Mouse (Mus musculus) liver, postnatal 0 days (tissue): ENCODE measurements around the gene Dgkz. TPM values are rescaled to one million over a fixed set of nuclear protein-coding genes. Genes with fewer than 3 reads are reported as not detected.

ENCODE experiments used
- ATAC-seq: fragments of 200-750 bp; cut with Nextera tagmentation; 2 replicates; pipeline ENCODE4 v1.8.0; 2017; ENCODE audit warnings: mild to moderate bottlenecking, moderate library complexity
- DNase-seq: peaks from one replicate; pipeline ENCODE4 v3.0.0-alpha.2; 2016
- H3K27ac ChIP-seq: fragments of 300-500 bp; sonication (generic); 2 replicates; pipeline ENCODE4 v1.5.1; 2014; ENCODE audit warnings: antibody characterized with exemption, moderate library complexity, mild to moderate bottlenecking, low read depth
- H3K27me3 ChIP-seq: fragments of 300-500 bp; sonication (generic); 2 replicates; pipeline ENCODE4 v1.6.1; 2014; ENCODE audit warnings: low read length, control low read depth, mixed read lengths; ENCODE audit not compliant: insufficient read depth
- H3K36me3 ChIP-seq: fragments of 300-500 bp; sonication (generic); replicated peaks from 2 replicates; pipeline ENCODE4 v1.6.1; 2014; ENCODE audit warnings: mild to moderate bottlenecking, control low read depth, low read length, moderate library complexity, mixed read lengths; ENCODE audit not compliant: insufficient read depth
- H3K4me1 ChIP-seq: fragments of 300-500 bp; sonication (generic); 2 replicates; pipeline ENCODE4 v1.6.1; 2014; ENCODE audit warnings: antibody characterized with exemption, mild to moderate bottlenecking, control low read depth; ENCODE audit not compliant: insufficient read depth
- H3K4me2 ChIP-seq: fragments of 300-500 bp; sonication (generic); 2 replicates; pipeline ENCODE4 v1.6.1; 2014; ENCODE audit warnings: low read depth, mild to moderate bottlenecking, low read length, moderate library complexity, mixed read lengths
- H3K4me3 ChIP-seq: fragments of 300-500 bp; sonication (generic); 2 replicates; pipeline ENCODE4 v1.5.1; 2014; ENCODE audit warnings: low read depth, low read length
- H3K9ac ChIP-seq: fragments of 300-500 bp; sonication (generic); replicated peaks from 2 replicates; pipeline ENCODE4 v1.6.1; 2014; ENCODE audit warnings: mild to moderate bottlenecking, moderate library complexity
- H3K9me3 ChIP-seq: fragments of 300-500 bp; sonication (generic); 2 replicates; pipeline ENCODE4 v1.6.1; 2016; ENCODE audit warnings: mild to moderate bottlenecking, control low read depth, low read length, mixed read lengths
- CTCF ChIP-seq: sonication (generic); IDR thresholded peaks from 2 replicates; pipeline ENCODE4 v1.5.1; 2016; ENCODE audit warnings: antibody characterized with exemption, low read depth
- EP300 ChIP-seq: IDR thresholded peaks from 2 replicates; pipeline ENCODE4 v1.6.1; 2016; ENCODE audit warnings: antibody characterized with exemption, low read depth, mild to moderate bottlenecking
- WGBS: fragments of 180-500 bp; shearing (Covaris S2); extraction: QIAGEN DNeasy Blood & Tissue Kit; methylation state at CpG from one replicate; pipeline ENCODE4 v1.1.7; 2014; ENCODE audit not compliant: insufficient replicate concordance; 5-methylcytosine and 5-hydroxymethylcytosine counted together
- polyA plus RNA-seq: library from polyadenylated mRNA; unstranded; fragments of >200 nt; fragmentation: Nextera tagmentation; extraction: Ambion mirVana; gene quantifications from 2 replicates; pipeline ENCODE4 v1.2.1, GENCODE M21; 2015

Gene Dgkz
- polyA plus RNA-seq, 1 experiment from 2014 or later, result 15.9 TPM

- Histone ChIP-seq H3K27me3 (peaks cover 12% of the 10 kb centered on the region), H3K36me3 (peaks cover 47% of the 10 kb centered on the region), H3K4me3 (no peak overlapping the region), H3K9me3 (no peaks in the 10 kb centered on the region), H3K4me1 (peaks cover 11% of the 10 kb centered on the region), H3K4me2 (no peak overlapping the region), H3K9ac (no peak overlapping the region), H3K27ac (no peak overlapping the region)
- no peak for DNase-seq
- ATAC-seq, result peak; percentile 35; the same call in 1 of the 2 replicates
- 59% methylated on average over 7 of the region's 7 CpGs for WGBS
- no peak for TF ChIP-seq CTCF
- peak; percentile 85 for TF ChIP-seq EP300
Observed at GRCm38 (mm10) chr2:91916346-91916977, 59.2 kb downstream of the Dgkz start.

GRCm38 (mm10) chr2:91913328-91914110 is 62.1 kb downstream of the Dgkz start:
- Histone ChIP-seq H3K4me3 (no peak overlapping the region), H3K4me1 (0 out of 2 replicates have a peak, but pooled peaks cover 5% of the 10 kb centered on the region), H3K4me2 (no peak overlapping the region), H3K9ac (no peak overlapping the region), H3K27ac (no peak overlapping the region), H3K9me3 (no peaks in the 10 kb centered on the region), H3K36me3 (peaks cover 62% of the 10 kb centered on the region), H3K27me3 (no peaks in the 10 kb centered on the region)
- 71% methylated on average over 7 of the region's 7 CpGs for WGBS
- ATAC-seq (no peak), DNase-seq (no peak)
- TF ChIP-seq CTCF, result no peak
- no peak for TF ChIP-seq EP300

- no peak overlapping the region for H3K9ac ChIP-seq
- no peak overlapping the region for H3K4me2 ChIP-seq
- peaks cover 59% of the 10 kb centered on the region for H3K36me3 ChIP-seq
- 0 out of 2 replicates have a peak, but pooled peaks cover 5% of the 10 kb centered on the region for H3K4me1 ChIP-seq
- no peaks in the 10 kb centered on the region for H3K9me3 ChIP-seq
- no peak for DNase-seq
- TF ChIP-seq EP300 (no peak), CTCF (no peak)
- no peak overlapping the region for H3K27ac ChIP-seq
- 59% methylated on average over 3 of the region's 3 CpGs for WGBS
- H3K4me3 ChIP-seq, result no peak overlapping the region
- H3K27me3 ChIP-seq, result no peaks in the 10 kb centered on the region
- no peak for ATAC-seq
Observed at GRCm38 (mm10) chr2:91912616-91913015, 63.0 kb downstream of the Dgkz start.

DNA sequence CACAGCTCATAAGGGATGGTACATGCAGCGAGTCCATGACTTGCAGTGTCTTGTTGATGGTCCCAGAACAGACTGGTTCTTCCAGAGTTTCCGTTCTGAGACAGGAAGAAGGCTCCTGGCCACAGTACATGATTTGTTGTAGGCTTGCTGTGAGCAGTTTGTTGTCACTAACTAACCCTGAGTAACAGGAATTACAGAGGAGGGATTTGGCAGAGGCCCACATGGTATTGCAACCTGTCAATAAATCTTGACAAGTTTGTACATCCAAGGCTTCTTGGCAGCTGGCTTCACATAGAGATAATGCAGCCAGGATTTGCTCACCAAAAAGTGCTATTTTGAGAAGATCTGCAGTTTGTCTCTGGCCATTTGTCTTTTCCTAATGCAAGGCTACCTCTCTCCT is 69.5 kb downstream of the Dgkz start:
- WGBS, result 88% methylated on average over 2 of the region's 2 CpGs
- Histone ChIP-seq H3K9ac (no peak overlapping the region), H3K4me2 (no peak overlapping the region), H3K4me1 (0 out of 2 replicates have a peak, but pooled peaks cover 2% of the 10 kb centered on the region), H3K9me3 (no peaks in the 10 kb centered on the region), H3K4me3 (no peak overlapping the region), H3K27me3 (no peaks in the 10 kb centered on the region), H3K36me3 (peaks cover 21% of the 10 kb centered on the region), H3K27ac (no peak overlapping the region)
- DNase-seq (no peak), ATAC-seq (no peak)
- TF ChIP-seq CTCF (no peak), EP300 (no peak)

DNA sequence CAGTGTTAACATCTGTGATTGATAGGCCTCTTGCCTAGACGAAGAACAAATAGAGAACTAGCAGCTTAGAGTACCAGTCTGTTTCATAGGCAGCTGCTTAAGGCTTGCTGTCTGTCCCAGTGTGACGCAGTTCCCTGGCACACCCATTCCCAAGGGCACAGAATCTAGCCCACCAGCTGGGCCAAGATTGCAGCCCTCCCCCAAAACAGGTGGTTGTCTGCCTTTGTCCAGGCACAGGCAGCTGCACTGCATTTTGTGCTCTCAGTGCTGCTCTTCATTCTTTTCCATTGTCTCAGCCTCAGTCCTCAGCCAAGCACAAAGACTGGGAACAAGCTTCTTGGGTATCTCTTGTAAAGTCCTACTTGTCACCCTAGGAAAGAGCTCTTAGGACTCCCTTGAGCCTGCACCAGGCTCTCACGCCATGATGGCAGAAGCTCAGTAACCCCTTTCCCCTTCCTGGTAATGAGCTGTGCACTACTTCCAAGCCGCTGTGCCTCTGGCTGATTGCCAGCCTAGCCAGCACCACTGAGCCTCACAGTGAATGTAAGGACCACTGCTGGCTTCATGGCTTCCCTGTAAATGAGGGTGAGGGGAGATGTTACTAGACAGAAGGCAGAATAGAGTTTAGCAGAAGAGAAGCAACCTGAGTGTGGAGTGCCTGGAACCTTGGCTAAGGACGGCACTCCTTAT is 70.9 kb downstream of the Dgkz start:
- peaks cover 21% of the 10 kb centered on the region for H3K36me3 ChIP-seq
- WGBS, result 76% methylated on average over 5 of the region's 5 CpGs
- no peak for ATAC-seq

GRCm38 (mm10) chr2:91903171-91903925 is 72.3 kb downstream of the Dgkz start:
- Histone ChIP-seq H3K9ac (no peak overlapping the region), H3K36me3 (peaks cover 18% of the 10 kb centered on the region), H3K4me2 (no peak overlapping the region), H3K9me3 (no peaks in the 10 kb centered on the region), H3K4me3 (no peak overlapping the region), H3K27me3 (no peaks in the 10 kb centered on the region), H3K27ac (no peak overlapping the region), H3K4me1 (0 out of 2 replicates have a peak, but pooled peaks cover 2% of the 10 kb centered on the region)
- DNase-seq (no peak), ATAC-seq (no peak)
- TF ChIP-seq EP300 (no peak), CTCF (no peak)
- WGBS, result 86% methylated on average over 3 of the region's 3 CpGs

More for the DNA sequence above, 70.9 kb downstream of the Dgkz start:
- no peak overlapping the region for H3K27ac ChIP-seq
- no peaks in the 10 kb centered on the region for H3K27me3 ChIP-seq
- no peaks in the 10 kb centered on the region for H3K9me3 ChIP-seq
- no peak overlapping the region for H3K4me2 ChIP-seq
- no peak overlapping the region for H3K9ac ChIP-seq
- H3K4me3 ChIP-seq, result no peak overlapping the region
- 0 out of 2 replicates have a peak, but pooled peaks cover 2% of the 10 kb centered on the region for H3K4me1 ChIP-seq
- DNase-seq, result no peak
- TF ChIP-seq EP300, result no peak
